Mouse (Mus musculus) frontal cortex, postnatal 14 days (tissue): ENCODE measurements around the gene Dhx38.

Experiments
- DNase-seq, 2 experiments: peaks; one replicate each; pipeline ENCODE4 v3.0.0; 2022; ENCODE audit warnings: low spot score in 2 of 2

Dhx38 gene

GRCm38 (mm10) chr8:109544049-109544448, 21.6 kb downstream of the Dhx38 start:
- DNase-seq = no peak

GRCm38 (mm10) chr8:109542748-109543519, 22.7 kb downstream of the Dhx38 start:
- no peak for DNase-seq

- DNase-seq = no peak
These were observed 23.5 kb downstream of the Dhx38 start for GRCm38 (mm10) chr8:109542165-109542564.

- DNase-seq = peak; percentile 56 to 80
These were observed 29.0 kb downstream of the Dhx38 start for GRCm38 (mm10) chr8:109536703-109537102.

- no peak for DNase-seq
These were observed 30.3 kb downstream of the Dhx38 start for GRCm38 (mm10) chr8:109535140-109535990.

- no peak for DNase-seq
These were observed 41.7 kb downstream of the Dhx38 start for GRCm38 (mm10) chr8:109524008-109524407.

- no peak for DNase-seq
These were observed 60.1 kb downstream of the Dhx38 start for GRCm38 (mm10) chr8:109505560-109505959.

- no peak for DNase-seq
These were observed 62.1 kb downstream of the Dhx38 start for GRCm38 (mm10) chr8:109503566-109503965.

GRCm38 (mm10) chr8:109499009-109499717, 66.5 kb downstream of the Dhx38 start:
- no peak for DNase-seq
